Mouse (Mus musculus) mouse embryonic stem cell (cell line): ENCODE data around the gene Fam221a.
"Not testable (repeated sequence)": the region's sequence is repeated elsewhere in the genome, so short reads cannot be mapped to it uniquely, and the experiment has no call there.

Experiments used
- in situ Hi-C, 2 experiments: fragments of 300-500 bp; cut with MboI; formaldehyde crosslinking; loops; 1 replicate in 1 of 2; 3 replicates in 1 of 2; pipeline ENCODE4 v1.14.3; 2019 to 2020; ENCODE audit warnings: low sequenced_read_pairs in 2 of 2, low pct_unique_long_range_greater_than_20kb in 1 of 2, mixed read lengths in 1 of 2; ENCODE audit not compliant: unreplicated experiment in 1 of 2

Fam221a gene

GRCm38 (mm10) chr6:49360420-49360819, 7.1 kb upstream of the Fam221a start:
- in situ Hi-C loops = loop anchor here in 1 of 2 experiments (25.0 kb wide), 1 partner anchor 298 kb away; the partner anchor contains the start of gene Malsu1

- in situ Hi-C loops = loop anchor here in 1 of 2 experiments (25.0 kb wide), 1 partner anchor 306 kb away; the partner anchor contains the start of gene Malsu1
Measured at GRCm38 (mm10) chr6:49368212-49368611, 673 bp downstream of the Fam221a start.

GRCm38 (mm10) chr6:49372705-49373104, 5.2 kb downstream of the Fam221a start:
- in situ Hi-C loops = loop anchor here in 1 of 2 experiments (25.0 kb wide), 1 partner anchor 310 kb away; the partner anchor contains the start of gene Malsu1

- in situ Hi-C loops = loop anchor here in 1 of 2 experiments (25.0 kb wide), 1 partner anchor 312 kb away; the partner anchor contains the start of gene Malsu1
Measured at GRCm38 (mm10) chr6:49373943-49374342, 6.4 kb downstream of the Fam221a start.

GRCm38 (mm10) chr6:49378328-49378727, 10.8 kb downstream of the Fam221a start:
- in situ Hi-C loops = no loop called here

- in situ Hi-C loops = no loop called here
Measured at GRCm38 (mm10) chr6:49394276-49394675, 26.7 kb downstream of the Fam221a start.

GRCm38 (mm10) chr6:49395316-49395715, 27.8 kb downstream of the Fam221a start, which contains the start of gene Stk31:
TSS of gene Stk31 (plus strand) at chr6:49395604.
- in situ Hi-C loops = no loop called here

GRCm38 (mm10) chr6:49397466-49397865, 29.9 kb downstream of the Fam221a start:
- in situ Hi-C loops = no loop called here

GRCm38 (mm10) chr6:49398365-49398764, 30.8 kb downstream of the Fam221a start:
- in situ Hi-C loops = no loop called here

- in situ Hi-C loops = no loop called here
Measured at GRCm38 (mm10) chr6:49410830-49411229, 43.3 kb downstream of the Fam221a start.

GRCm38 (mm10) chr6:49412967-49413366, 45.4 kb downstream of the Fam221a start:
- in situ Hi-C loops = not testable (repeated sequence)

GRCm38 (mm10) chr6:49415971-49416370, 48.4 kb downstream of the Fam221a start:
- in situ Hi-C loops = no loop called here

GRCm38 (mm10) chr6:49437306-49437705, 69.8 kb downstream of the Fam221a start:
- in situ Hi-C loops = no loop called here
